Mouse (Mus musculus): ENCODE measurements at regions not wholly inside any gene's neighbourhood (a gene's known extent, or its start where the extent isn't known, plus 50 kb on each side); places are given as distances from the start of the nearest gene placed in this dataset.
A peak's percentile ranks its signal among the peaks of the same experiment; 100 is the strongest.
"Not testable (repeated sequence)": the region's sequence is repeated elsewhere in the genome, so short reads cannot be mapped to it uniquely, and the experiment has no call there.

- intact Hi-C loops (cut with DNase I): no loop called here
- DNase-seq: no peak
- H3K4me3 ChIP-seq: no peak overlapping the region
- H3K27ac ChIP-seq: no peak overlapping the region
- no peak for TF ChIP-seq CTCF (IDR thresholded peaks at IDR 0.05)
Measured at GRCm38 (mm10) chr16:9054415-9054814, 224.5 kb downstream of the 1810013L24Rik start.

GRCm38 (mm10) chr16:9056430-9056829, 226.5 kb downstream of the 1810013L24Rik start:
- no peak for DNase-seq

GRCm38 (mm10) chr16:9071526-9071925, 241.6 kb downstream of the 1810013L24Rik start:
- no peak for DNase-seq
- no peak for TF ChIP-seq CTCF (IDR thresholded peaks at IDR 0.05)
- Histone ChIP-seq H3K4me3 (no peak overlapping the region), H3K27ac (no peak overlapping the region)
- intact Hi-C loops (cut with DNase I): no loop called here

More at GRCm38 (mm10) chr16:9056430-9056829, 226.5 kb downstream of the 1810013L24Rik start:
- Histone ChIP-seq H3K27ac (no peak overlapping the region), H3K4me3 (no peak overlapping the region)
- TF ChIP-seq CTCF (IDR thresholded peaks at IDR 0.05): no peak
- intact Hi-C loops (cut with DNase I): no loop called here

GRCm38 (mm10) chr16:9071956-9072355, 242.1 kb downstream of the 1810013L24Rik start:
- intact Hi-C loops (cut with DNase I); DNase-seq: not testable (repeated sequence)

GRCm38 (mm10) chr16:9074295-9074694, 244.4 kb downstream of the 1810013L24Rik start:
- intact Hi-C loops (cut with DNase I): no loop called here
- no peak for DNase-seq
- Histone ChIP-seq H3K4me3 (no peak overlapping the region), H3K27ac (no peak overlapping the region)
- TF ChIP-seq CTCF (IDR thresholded peaks at IDR 0.05): no peak

More at GRCm38 (mm10) chr16:9071956-9072355, 242.1 kb downstream of the 1810013L24Rik start:
- H3K27ac ChIP-seq, H3K4me3 ChIP-seq: not testable (repeated sequence)

GRCm38 (mm10) chr16:9077451-9077850, 247.6 kb downstream of the 1810013L24Rik start:
- no peak for DNase-seq
- intact Hi-C loops (cut with DNase I): no loop called here
- Histone ChIP-seq H3K4me3 (no peak overlapping the region), H3K27ac (no peak overlapping the region)
- no peak for TF ChIP-seq CTCF (IDR thresholded peaks at IDR 0.05)

GRCm38 (mm10) chr16:9078405-9078942, 248.6 kb downstream of the 1810013L24Rik start:
- H3K4me3 ChIP-seq: no peak overlapping the region
- H3K27ac ChIP-seq: no peak overlapping the region
- no peak for TF ChIP-seq CTCF (IDR thresholded peaks at IDR 0.05)
- DNase-seq: no peak
- intact Hi-C loops (cut with DNase I): no loop called here

- Histone ChIP-seq H3K4me3 (no peak overlapping the region), H3K27ac (no peak overlapping the region)
- no peak for TF ChIP-seq CTCF (IDR thresholded peaks at IDR 0.05)
- intact Hi-C loops (cut with DNase I): no loop called here
- DNase-seq: no peak
Measured at GRCm38 (mm10) chr16:9083040-9083439, 253.1 kb downstream of the 1810013L24Rik start.

- Histone ChIP-seq H3K4me3 (no peak overlapping the region), H3K27ac (no peak overlapping the region)
- DNase-seq: no peak
- no peak for TF ChIP-seq CTCF (IDR thresholded peaks at IDR 0.05)
- intact Hi-C loops (cut with DNase I): no loop called here
Measured at GRCm38 (mm10) chr16:9083740-9084139, 253.8 kb downstream of the 1810013L24Rik start.

- intact Hi-C loops (cut with DNase I): no loop called here
- no peak overlapping the region for H3K4me3 ChIP-seq
- no peak for TF ChIP-seq CTCF (IDR thresholded peaks at IDR 0.05)
- no peak overlapping the region for H3K27ac ChIP-seq
- no peak for DNase-seq
Measured at GRCm38 (mm10) chr16:9084581-9084980, 254.7 kb downstream of the 1810013L24Rik start.

- TF ChIP-seq CTCF (IDR thresholded peaks at IDR 0.05): no peak
- DNase-seq: no peak
- intact Hi-C loops (cut with DNase I): no loop called here
- no peak overlapping the region for H3K27ac ChIP-seq
- no peak overlapping the region for H3K4me3 ChIP-seq
Measured at GRCm38 (mm10) chr16:9085133-9085532, 255.2 kb downstream of the 1810013L24Rik start.

- no peak for DNase-seq
- no peak overlapping the region for H3K27ac ChIP-seq
- H3K4me3 ChIP-seq: no peak overlapping the region
- intact Hi-C loops (cut with DNase I): no loop called here
- no peak for TF ChIP-seq CTCF (IDR thresholded peaks at IDR 0.05)
Measured at GRCm38 (mm10) chr16:9085977-9086376, 256.1 kb downstream of the 1810013L24Rik start.

- DNase-seq: no peak
- peak overlapping the region; percentile 43; the same call in 1 of the 2 replicates for H3K27ac ChIP-seq
- H3K4me3 ChIP-seq: no peak overlapping the region
- no peak for TF ChIP-seq CTCF (IDR thresholded peaks at IDR 0.05)
- intact Hi-C loops (cut with DNase I): no loop called here
Measured at GRCm38 (mm10) chr16:9091790-9092189, 261.9 kb downstream of the 1810013L24Rik start.

- intact Hi-C loops (cut with DNase I): no loop called here
- Histone ChIP-seq H3K4me3 (no peak overlapping the region), H3K27ac (peak overlapping the region; percentile 53)
- no peak for DNase-seq
- TF ChIP-seq CTCF (IDR thresholded peaks at IDR 0.05): no peak
Measured at GRCm38 (mm10) chr16:9092191-9092848, 262.4 kb downstream of the 1810013L24Rik start.
